Mouse (Mus musculus): Measurements from ENCODE around the gene Mkrn2.

DNA sequence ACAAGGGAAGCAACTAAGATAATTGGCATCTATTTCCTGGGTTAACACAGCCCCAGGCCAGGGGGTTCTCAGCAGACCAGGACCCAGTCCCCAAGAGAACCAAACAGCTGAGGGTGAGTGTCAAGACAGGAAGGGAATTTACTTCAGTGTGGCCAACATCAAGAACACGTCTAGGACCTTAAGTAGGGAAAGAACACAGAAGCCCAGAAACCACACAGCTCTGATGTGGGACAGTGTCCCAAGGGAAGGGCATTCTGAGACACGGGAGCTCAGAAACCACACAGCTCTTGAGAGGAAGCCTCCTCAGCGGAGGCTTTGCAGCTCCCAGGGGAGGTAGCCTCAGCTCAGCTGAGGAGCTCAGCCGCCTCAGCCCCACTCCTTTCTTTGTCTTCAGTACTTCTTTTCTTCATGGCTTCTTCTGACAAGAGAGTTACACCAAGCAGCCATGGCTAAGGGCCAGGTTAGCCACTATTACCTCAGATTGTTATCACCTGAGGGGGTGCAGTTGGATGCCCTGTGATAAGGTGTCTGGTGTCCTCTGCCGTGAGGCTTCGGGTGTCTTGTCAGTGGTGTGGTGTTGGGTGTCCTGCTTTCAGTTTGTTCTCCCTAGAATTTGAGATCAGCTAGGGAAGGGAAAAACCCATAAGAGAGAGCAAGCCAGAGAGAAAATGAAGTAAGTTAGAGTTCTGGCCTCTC lies 18.1 kb upstream of the Mkrn2 start:
- TF ChIP-seq POLR2A (IDR thresholded peaks at IDR 0.05; ENCODE audit: insufficient read length, low read depth) (no peak), MYOD1 (IDR thresholded peaks at IDR 0.05; ENCODE audit: control insufficient read depth in 1 of 3, insufficient read length in 2 of 3, low read depth in 2 of 3) (no peak), E2F4 (IDR thresholded peaks at IDR 0.05; ENCODE audit: insufficient read depth) (no peak), MAX (IDR thresholded peaks at IDR 0.05; ENCODE audit: low read depth) (no peak)
